Mouse (Mus musculus): Measurements from ENCODE around the gene Gm3448.
"Not testable (repeated sequence)": the region's sequence is repeated elsewhere in the genome, so short reads cannot be mapped to it uniquely, and the experiment has no call there.

Gm3448 gene

DNA sequence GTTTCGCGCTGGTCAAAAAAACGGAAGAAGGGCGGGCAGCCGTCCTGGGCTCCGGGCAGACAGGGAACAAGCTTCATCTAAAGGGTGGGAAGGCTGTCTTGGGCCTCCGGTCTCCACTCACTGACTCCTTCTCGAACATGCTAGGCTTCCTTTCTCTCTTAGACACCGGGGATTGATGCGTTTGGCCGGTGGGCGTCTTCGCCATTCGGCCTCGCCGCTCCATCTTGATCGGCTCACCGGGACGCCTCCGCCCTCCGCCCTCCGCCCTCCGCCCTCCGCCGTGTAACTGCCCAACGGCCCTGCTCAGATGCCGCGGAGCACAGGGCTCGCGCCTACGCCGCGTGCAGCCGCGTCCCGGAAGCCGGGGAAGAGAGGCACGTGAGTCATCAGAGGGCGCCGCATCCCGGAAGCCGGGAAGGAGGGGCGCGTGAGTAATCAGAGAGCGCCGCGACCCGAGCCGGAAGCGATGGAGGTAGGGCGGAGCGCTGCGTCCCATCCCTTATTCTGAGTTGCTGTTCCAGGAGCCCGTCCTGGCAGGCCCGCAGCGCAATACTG, at the start of gene Gm3448, which contains the start of the genes Ermard and Tcte3:
Gm3448 (minus strand) TSS at position 363 of the 555 bp plus-strand sequence.
Ermard (plus strand) TSS at position 34 of the 555 bp plus-strand sequence.
Tcte3 (minus strand) TSS at position 314 of the 555 bp plus-strand sequence.
- DNase-seq: peak; percentile 44

DNA sequence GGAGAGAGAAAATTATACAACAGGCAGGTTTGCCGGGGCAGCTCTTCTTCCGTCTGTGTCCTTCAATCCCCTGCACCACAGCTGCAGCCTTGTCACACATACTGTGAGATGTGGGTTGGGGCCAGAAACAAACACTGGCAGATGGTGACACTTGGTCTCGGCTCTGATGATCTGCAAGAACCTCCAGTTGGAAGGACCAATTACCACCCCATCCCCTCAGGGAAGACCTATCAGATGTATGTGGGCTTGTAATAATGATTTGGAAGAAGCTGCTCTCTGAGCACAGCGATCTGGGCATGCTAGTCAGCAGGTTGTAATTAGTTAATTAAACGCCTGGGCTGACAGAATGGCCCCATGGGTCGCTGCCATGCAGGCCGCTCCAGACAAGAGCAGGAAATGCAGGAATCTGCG, 47.3 kb upstream of the Gm3448 start:
- DNase-seq: peak; percentile 18

DNA sequence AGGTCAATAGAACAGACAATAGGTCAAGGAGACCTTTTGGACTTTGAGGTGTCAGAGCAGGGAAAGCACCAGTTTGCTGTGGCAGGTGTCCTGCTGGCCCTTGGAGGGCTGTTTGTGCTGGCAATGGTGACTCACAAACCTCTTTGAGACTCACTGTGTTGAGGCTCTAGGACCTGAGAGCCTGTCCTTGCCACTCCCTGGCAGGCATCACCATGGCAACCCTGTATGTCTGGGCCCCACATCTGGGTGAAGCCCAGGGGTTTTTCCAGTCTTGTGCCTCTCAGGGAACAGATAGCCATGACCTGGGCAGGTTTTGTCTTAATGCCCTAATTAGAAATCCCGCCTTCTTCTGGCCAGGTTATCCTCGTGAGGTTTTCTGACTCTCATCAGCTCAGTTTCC, 46.8 kb upstream of the Gm3448 start:
- no peak for DNase-seq

DNA sequence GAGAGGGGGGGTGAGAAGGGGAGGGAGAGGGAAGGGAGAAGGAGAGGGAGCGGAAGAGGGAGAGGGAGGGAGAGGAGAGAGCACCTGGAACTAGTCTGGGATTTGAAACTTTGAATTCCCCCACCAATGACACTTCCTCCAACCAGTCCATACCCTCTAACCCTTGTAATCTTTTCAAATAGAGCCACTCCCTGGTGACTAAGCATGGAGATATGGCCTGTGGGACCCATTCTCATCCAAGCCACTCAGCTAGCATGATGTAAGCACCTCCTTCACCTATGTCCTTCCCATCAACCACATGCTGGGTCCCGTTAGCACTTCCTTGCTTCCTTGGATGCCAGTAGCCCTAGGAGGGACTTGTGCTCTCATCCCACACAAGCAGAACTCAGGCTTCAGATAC, 43.7 kb upstream of the Gm3448 start:
- DNase-seq: no peak

DNA sequence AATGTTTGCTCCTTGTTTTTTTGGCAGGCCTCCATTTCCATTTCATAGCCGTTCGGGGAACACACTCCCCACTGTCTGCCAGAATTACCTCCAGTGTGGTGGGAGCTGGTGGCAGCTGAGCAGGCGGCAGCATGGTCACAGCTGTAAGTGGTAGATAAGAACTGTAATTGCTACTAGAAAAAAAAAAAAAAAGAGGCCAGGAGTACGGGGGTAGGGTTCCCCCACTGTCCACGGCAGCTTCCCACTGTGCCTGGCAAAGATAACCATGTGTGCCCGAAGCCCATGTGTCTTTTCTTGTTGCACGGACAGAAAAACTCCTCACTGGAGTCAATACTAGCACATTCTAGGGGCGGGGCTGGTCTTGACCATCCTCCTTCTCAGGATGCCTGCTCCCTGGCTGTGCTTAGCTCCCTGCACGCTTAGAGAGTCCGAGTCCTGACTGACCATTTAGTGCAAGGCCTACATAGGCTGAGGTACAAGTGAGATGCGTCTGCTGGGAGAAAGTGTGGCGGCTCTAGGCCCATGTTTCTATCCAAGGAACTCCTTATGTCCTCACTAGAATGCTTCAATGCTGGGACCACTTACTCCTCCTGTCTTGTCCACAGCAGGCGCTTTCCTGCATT, 43.0 kb upstream of the Gm3448 start:
- DNase-seq: no peak

DNA sequence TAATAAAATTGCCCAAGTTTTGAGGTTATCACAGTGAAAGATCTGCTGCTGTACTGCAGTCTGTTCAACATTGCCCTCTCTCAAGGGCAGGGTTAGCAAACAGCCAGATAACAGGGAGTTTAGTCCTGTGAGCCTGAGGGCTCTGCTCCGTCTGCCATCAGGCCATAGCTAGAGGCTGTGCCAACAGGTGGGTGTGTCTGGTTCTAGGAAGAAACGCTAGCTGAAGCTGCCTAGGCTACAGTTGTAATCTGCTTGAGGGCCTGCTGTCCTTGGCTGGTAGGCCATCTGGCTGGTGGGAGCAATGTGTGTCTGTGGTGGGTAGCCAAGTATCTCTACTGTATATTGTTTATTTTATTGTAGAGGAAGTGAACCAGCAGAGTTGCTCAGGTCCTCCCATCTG, 36.2 kb upstream of the Gm3448 start:
- DNase-seq: no peak

DNA sequence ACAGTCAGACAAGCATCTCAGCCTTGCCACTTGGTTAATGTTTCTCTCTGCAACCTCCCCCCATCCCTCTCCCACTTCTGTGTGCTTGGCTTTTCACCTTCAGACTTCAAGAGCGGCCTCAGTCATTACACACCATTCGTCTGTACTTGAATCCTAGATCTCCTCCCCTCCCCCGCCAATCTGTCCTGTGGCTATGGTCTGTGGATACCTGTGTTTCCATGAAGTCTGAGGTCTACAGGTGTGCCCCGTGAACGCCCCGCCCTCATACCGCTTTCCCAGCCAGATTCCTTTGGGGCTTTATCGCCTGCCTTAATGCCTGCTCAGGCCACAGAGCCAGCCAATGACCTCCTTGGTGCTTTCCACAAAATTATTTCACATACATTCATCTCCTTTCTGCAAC, 33.7 kb upstream of the Gm3448 start:
- DNase-seq: no peak

DNA sequence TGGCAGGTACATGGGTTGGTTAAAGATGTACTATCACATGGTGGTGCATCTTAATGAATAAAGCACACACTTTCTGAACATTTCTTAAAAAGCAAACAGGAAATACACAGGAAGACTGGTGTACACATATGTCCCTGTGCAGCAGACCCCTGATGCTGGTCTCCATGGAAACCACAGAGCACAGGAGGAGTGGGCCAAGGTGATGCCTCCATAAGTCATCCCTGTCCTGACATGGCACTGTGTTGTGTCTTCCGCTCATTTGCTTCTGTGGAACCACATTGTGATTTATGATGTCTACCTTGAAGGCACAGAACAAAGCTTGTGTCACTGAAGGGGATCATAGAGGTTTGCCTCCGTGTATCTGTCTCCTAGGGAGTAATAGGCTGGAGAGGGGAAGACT, 30.9 kb upstream of the Gm3448 start:
- no peak for DNase-seq

DNA sequence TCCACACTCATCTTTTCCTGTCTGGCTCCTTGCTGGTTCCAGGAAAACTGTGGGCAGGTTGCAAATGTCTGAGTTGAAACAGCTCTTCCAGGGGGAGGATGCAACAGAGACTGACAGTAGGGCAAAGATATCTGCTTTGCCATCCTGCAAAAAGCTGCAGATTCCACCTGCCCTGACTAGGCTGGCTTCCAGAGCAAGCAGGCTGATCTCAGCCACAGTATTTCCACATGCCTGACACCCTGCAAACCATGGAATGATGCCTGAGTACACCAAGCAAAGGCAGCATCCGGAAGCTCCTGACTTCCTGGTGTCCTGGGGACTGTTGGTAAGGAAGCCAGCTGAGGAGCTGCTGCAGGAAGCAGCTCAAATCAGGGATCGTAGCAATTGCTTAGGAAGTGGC, 27.8 kb upstream of the Gm3448 start:
- DNase-seq: no peak

DNA sequence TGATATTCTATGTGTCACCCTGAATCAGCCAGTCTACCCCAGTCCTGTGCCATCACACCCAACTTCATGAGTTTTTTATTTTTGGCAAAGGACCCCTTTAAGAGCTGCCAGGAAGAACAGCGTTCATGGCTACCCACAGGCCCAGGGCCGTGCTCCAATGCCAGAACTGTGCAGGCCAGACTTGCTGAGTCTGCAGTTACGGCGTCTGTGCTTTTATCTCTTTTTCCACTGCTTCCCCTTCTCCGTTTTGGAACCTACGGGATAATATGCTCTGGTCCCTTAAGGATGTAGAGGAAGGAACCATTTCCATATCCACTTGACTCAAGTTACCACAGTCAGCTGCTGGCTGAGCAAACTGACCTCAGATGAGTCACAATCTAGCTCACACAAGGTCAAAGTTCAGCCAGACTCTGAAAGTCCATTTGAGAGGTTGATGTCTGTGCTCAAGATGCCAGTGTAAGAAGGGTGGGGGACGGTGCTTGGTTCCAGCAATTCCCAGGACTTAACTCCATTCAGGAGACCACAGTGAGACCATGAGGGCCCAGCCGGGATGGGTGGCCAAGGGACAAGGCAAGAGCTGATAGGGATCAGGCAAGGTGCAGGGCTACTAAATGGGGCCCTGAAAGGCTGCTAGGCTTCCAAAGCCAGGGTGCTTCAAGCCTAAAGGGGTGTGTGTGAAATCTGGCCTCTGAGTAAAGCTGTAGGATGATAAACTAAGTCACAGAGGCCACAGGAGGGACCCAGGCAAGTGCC, 26.9 kb upstream of the Gm3448 start:
- no peak for DNase-seq

DNA sequence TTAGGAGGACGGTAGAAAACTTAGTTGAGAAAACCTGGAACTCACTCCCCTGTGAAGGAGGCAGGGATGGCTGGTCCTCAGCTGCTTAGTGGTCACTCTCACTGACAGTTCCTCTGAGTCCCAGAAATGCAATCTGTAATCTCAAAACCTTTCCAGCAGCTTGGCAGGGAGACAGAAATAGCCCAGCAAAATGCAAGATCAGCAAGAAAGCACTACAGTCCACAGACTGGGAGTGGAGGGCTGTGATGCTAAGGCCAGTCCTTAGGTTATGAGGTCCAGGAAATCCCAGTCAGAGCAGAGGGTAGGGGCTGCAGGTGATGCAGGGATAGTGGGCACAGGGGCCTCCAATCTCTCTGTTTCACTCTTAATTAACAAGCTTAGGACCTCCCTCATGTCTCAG, 25.6 kb upstream of the Gm3448 start:
- DNase-seq: no peak

DNA sequence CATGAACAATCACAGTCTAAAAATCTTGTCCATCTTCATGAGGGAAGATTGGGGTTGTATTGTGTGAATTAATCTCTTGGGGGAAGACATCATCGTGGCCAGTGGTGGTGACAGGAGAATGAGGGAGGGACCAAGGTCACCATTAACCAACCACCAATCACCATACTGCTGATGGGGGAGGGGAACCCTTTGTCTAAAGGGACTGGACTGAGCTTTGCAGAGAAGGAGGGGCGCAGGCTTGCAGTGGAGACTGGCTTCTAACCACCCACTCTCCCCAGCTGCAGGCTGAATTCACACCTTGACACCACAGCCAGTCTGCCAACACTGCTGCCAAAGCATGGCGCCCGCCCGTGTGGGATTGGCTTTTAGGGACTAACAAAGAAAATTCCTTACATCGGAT, 24.7 kb upstream of the Gm3448 start:
- no peak for DNase-seq

DNA sequence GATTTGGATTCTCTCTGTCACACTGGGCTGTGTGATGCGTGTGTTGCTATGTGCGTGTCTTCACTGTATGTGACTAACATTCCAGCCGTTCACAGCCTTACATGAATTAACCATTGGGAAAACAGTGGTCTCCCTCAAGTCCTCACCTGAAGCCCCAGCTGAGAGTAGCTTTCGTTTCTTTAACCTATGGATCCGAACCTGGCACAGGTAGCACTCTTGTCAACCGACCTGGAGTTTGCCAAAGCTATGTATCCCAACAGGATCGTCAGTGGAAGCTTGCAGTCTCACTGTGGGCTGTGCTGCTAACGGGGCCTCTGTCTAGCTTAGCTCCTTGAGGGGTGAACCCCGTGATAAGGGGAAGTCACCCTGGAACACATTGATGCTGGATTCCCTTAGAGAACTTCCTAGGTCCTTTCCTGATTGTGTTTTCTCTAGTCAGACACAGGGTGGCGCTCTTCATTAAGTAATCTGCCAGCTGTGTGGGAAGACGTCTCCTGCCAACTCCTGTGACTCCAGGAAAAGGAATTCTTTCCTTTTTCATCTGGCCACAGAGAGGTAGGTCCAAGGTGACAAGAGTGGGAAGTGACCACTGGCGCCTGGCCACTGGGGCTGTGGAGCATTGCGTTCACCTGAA, 24.2 kb upstream of the Gm3448 start:
- peak; percentile 56 for DNase-seq

DNA sequence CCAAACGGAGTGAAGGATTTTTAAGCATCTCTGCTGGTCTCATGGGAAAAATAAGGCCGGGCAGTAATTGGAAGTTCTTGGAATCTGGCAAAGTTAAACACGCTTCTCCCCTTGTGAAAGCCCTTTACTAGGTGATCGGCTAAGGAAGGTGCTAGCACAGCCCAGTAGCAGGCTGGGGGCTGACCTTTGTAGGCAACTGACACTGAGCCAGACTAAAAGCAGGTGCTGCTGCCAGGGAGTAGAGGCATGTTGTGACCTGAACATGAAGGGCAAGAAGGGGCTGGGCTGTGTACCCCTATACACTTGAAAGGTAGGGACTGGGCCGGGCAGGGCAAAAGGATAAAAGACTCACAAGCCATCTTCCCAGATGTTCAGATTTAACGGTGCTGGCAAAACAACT, 19.0 kb upstream of the Gm3448 start:
- DNase-seq: no peak

DNA sequence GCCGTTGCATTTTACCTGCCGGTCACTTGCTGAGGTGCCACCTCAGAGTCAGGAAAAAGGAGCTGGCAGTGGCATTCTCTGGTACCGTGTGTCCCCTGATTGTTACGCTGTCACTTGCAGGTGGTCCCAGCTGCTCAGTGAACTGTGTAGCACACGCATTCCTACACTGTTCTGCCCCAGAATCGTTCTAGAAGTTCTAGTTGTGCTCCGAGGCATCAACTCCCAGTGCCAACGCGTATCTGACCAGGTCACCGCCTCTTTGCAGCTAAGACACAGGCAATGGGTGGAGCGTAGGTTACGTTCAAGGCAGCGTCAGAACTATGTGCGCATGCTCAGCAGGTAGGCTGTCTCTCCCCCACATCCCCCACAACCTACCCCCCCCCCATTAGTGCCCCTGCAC, 18.3 kb upstream of the Gm3448 start:
- no peak for DNase-seq

DNA sequence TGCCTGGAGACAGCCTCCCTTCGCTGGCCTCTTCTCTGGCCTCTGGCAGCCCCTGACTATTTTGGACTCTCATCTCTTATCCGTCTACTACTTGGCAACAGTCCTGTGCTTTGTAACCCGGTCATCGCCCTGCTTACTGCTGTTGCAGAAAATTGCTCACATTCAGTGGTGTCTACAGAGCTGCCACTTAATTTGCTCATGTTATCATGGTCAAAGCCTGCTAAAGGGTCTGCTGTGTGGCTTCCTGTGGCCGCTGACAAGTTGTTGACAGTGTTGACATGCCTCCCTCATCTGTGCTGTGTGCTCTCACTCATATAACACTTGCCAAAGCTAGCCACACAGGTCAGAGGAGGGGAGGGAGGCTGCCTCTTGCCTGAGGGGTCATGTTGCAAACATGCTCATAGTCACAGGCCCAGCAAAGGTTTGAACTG, 16.8 kb upstream of the Gm3448 start:
- no peak for DNase-seq

DNA sequence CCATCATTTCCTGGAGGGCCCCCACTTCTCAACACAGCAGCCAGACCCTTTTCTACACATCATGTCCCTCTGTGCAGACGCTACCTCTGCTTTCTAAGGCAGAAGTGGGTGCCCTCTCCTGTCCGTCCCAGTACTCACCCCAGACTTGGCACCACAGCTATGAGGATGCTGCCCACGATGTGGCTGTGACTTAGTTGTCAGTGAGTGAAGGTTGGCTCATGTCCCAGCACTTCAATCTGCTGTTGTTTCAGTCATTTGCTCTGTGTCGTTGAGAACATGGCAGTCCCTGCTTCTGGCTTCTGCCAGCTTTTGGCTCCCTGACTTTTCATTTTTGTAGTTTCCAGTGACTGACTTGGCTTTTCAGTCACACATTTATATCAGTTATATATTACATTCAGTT, 14.6 kb upstream of the Gm3448 start:
- no peak for DNase-seq

DNA sequence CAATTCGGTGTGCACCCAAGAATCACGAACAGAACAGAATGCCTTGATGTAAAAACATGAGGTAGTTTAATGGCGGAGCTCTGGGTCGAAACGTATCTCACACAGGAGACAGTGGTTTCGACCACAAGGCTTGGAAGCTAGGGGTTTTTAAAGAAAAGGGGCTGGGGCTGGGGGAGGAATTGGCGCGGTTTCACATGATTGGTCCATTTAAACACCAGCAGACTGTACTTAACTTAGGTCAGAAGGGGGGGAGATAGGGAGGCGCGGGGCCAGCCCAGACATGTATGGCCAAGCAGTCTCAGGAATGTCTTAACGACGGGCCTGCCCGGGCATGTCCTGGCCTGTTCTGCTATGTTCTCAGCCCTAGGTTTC, 12.5 kb upstream of the Gm3448 start:
- not testable (repeated sequence) for DNase-seq

DNA sequence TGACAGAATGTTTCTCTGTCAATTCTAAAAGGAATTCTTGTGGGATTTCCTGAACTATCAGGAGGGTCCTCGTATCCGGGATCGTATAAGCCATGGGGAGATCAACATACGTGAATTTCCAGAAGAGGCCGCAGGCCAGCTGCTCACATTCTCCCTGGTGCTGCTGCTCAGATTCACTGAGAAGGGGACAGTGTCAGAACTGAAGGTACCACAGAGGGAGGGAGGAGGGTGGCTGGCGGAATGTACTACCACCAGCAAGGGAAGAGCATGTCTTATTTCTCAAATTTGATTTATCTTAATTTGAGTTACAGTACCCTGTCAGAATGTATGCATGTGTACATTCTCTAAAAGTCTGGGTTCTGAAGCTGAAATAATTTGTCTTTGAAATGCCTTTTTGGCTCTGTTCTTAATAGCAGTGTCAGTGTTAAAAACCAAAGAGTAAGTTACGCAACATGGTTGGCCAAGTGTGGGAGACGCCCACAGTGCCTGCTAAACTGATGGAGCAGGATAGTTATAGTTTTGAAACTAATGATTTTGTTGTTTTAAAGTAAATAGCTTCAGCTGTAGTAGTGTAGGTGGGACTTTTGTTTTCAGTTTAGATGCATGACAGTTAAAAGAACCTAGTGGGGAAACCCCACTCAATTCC, 12.0 kb upstream of the Gm3448 start:
- DNase-seq: not testable (repeated sequence)

DNA sequence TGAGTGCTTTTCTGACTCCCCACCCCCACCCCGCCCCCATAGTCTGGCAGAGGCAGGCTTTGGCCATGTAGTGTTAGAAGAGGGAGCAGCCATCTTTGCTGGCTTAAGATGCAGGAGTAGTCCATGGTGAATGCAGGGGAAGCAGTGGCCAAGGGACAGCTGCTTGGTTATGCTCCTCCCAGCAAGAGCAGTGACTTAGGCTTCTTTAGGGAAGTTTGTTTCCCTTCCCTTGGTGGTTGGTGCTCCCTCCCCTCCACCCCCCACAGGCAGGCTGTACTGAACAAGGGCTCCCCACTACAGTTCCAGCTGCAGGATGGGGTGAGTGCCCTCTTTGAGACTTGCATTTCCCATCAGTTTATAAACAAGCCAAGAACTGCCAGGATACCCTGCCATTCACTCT, 11.4 kb upstream of the Gm3448 start:
- DNase-seq: not testable (repeated sequence)

DNA sequence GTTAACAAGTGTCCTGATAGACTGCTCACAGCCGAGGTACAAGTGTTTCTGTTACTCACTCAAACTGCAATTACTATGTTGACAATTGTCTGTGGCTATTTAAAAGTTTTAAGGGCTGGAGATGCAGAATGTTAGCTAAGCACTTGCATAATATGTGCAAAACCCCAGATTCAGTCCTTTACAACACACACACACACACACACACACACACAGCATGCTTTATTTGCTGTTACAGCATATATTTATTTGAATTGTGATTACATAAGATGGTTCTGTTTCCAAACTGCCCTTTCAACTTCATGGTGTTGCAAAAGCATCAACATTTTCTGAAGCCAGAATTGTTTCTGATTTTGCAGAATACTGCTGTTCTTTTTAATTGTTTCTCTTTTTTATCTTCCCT, 9.0 kb upstream of the Gm3448 start:
- not testable (repeated sequence) for DNase-seq

DNA sequence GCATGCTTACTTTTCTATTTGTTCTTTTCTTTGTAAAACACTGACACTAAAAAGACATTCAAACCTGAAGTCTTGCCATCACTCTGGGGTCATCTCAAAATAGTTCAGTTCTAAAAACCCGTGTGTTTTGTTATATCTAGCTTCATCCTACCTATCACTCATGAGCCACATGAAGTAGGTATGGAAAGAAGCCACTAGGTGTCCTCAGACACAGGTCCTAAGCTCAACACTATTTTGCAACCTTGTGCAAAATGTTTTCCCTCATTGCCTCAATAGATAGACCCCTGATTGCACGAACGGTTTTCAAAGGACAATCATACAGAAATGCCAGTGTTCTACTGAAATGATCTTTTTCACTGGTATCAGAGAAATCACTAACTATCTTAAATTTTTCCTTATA, 882 bp downstream of the Gm3448 start:
- not testable (repeated sequence) for DNase-seq

DNA sequence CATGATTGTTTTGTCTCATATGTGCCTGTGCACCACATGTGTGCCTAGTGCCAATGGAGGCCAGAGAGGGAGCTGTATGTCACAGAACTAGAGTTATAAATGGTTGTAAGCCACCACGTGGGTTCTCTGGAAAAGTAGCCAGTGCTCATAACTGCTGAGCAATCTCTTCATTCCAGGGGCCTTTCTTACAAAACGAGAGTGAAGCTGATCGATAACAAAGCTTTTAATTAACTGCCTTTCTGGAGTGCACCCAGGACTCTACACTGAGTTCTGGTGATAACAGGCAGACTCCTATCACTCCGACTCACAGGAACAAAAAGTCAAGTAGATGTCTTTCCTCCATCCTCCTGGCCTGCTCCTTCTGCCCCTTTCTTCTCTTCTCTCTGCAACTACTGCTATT, 9.9 kb downstream of the Gm3448 start:
- DNase-seq: not testable (repeated sequence)

Measured in cerebellum, adult 8-10 months (tissue).